Mouse (Mus musculus): ENCODE measurements around the gene Sema3a.

DNA sequence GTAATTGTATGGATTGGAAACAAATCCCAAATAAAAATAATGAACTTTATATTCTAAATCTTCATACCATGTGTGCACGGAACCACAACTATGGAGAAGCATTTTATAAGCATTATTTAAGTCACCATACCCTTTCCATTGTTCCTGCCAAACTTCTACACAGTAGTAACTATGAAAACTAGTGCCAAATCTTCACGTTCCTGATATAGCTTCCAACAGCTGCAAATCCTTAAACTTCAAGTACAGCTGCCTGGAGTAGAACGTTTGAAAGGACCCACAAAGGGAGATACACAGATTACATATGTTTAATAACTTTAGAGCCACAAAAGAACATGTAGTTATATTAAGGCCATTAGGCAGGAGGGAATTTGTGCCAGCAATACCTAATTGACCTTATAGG, 130.1 kb downstream of the Sema3a start:
- TF ChIP-seq POLR2A (IDR thresholded peaks at IDR 0.05; ENCODE audit: insufficient read depth, low read length) (no peak), CTCF (IDR thresholded peaks at IDR 0.05; ENCODE audit: low read depth, low read length) (no peak), EP300 (IDR thresholded peaks at IDR 0.05; ENCODE audit: insufficient read depth, low read depth, low read length) (no peak)

Measured in ES-Bruce4 (cell line).